Mouse (Mus musculus): ENCODE data around the gene Shroom1.

The Shroom1 gene

DNA sequence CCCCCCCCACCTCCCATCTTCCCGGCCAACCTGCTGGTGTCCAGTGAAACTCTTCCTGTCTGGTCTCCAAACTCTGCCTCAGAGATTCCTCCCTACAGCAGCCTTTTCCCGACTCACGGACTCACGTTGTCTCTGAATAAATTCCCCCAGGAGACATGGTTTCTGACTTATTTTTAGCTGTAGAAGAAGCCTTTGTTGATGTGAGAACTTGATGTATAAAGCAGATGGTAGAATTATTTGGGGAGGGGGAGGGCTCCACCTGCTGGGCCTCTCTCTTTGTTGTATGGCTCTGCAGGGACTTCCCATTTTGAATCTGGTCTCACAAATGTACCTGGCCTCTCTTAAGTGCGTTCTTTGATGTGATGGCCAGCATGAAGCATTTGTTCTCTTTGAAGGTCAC, 53.3 kb downstream of the Shroom1 start:
- DNase-seq (ENCODE audit: low read depth) = no peak

DNA sequence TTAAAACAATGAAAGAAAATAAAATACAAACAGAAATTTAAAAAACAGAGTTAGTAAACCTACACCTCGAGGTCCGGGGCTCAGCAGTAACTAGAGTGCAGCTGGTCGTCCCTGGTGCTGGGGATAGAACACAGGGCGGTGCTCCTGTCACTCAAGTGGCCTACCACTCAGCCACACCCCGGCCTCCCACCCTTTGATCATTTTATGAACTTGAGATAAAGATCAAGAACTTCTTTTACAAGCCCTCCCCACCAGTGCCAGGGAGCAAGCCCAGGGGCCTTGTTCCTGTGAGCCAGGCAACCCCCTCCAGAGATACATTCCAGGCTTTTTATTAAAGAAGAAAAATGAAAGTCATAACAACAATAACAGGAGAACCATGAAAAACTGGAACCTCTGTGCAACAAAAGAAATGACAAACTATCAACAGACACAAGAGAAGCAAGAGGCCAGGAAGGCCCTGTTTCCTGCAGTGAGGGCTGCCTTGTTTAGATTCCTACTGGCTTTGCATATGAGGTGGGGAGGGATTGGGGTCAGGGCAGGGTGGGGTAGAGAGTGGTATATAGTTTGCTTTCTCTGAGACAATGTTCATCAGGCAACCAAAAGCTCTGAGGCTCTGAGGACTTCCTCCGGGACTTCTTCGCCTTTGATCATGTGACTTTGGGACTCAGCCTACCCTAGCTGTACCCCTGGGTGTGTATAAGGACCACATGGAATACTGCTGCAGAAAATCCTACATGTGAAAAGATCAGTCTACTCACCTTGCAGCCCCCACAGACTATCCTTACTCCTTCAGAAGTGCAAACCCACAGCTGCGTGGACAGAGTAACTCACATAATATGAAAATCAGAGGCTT, 60.0 kb downstream of the Shroom1 start:
- DNase-seq (ENCODE audit: low read depth) = peak; percentile 77

All from 416B (cell line).